23 mouse cellular contexts compared by ENCODE assay signal in genomic region chr9:73272614-73273013, GRCm38 (mm10).
DNase-seq lines count a peak whose midpoint lies in the region; ATAC-seq lines count a peak whose summit lies in the region.
"Had no signal": no experiment of that assay in that cellular context is flagged by ENCODE, and none has a peak within 500 bp of the region (broad histone marks: within the 10 kb centered on the region; RNA-seq: fewer than 3 reads in every experiment).

No protein-coding gene starts in this region.

- H3K4me2 ChIP-seq in forebrain, embryonic 15.5 days (replicated peaks) = no peak overlapping the region
- H3K4me2 ChIP-seq: embryonic facial prominence, embryonic 12.5 days; forebrain, embryonic 12.5 days; hindbrain, embryonic 12.5 days had no signal

- DNase-seq in frontal cortex, postnatal 25 days (ENCODE audit: low spot score in 2 of 2) = no peak
- peak; percentile 33 to 42 for DNase-seq in left cerebral cortex, adult 18-20 months (ENCODE audit: low spot score in 2 of 2)
- DNase-seq in left cerebral cortex, postnatal 10 days (ENCODE audit: extremely low spot score in 1 of 2, low spot score in 2 of 2) = no peak
- peak; percentile 25 for DNase-seq in testis, postnatal 14 days (ENCODE audit: low spot score)
- DNase-seq in testis, postnatal 10 days (ENCODE audit: low spot score) = no peak
- DNase-seq: adrenal gland, adult 8-10 months; B cell, adult 2 months; cerebellum, adult 11 months; cerebellum, adult 8-10 months; cerebellum, postnatal 14 days; gastrocnemius, postnatal 10 days; heart, adult 18-20 months; heart, postnatal 10 days; heart, postnatal 4 days had no signal

- no peaks in the 10 kb centered on the region for H3K9me3 ChIP-seq in forebrain, embryonic 15.5 days
- H3K9me3 ChIP-seq: embryonic facial prominence, embryonic 12.5 days; forebrain, embryonic 12.5 days; heart, embryonic 10.5 days; hindbrain, embryonic 12.5 days had no signal

- H3K27me3 ChIP-seq in forebrain, embryonic 15.5 days = no peaks in the 10 kb centered on the region
- H3K27me3 ChIP-seq: embryonic facial prominence, embryonic 12.5 days; forebrain, embryonic 12.5 days; hindbrain, embryonic 12.5 days had no signal

- no peaks in the 10 kb centered on the region for H3K36me3 ChIP-seq in forebrain, embryonic 15.5 days
- H3K36me3 ChIP-seq: embryonic facial prominence, embryonic 12.5 days; forebrain, embryonic 12.5 days; G1E; heart, embryonic 10.5 days; hindbrain, embryonic 12.5 days had no signal

- ATAC-seq in frontal cortex, adult (ENCODE audit: low TSS enrichment) = peak; percentile 75
- ATAC-seq in forebrain, embryonic 15.5 days (replicated peaks) = no peak
- ATAC-seq: CD4-positive, CD25-positive, alpha-beta regulatory T cell, adult 4 months; hindbrain, embryonic 16.5 days had no signal

- no peak overlapping the region for H3K9ac ChIP-seq in forebrain, embryonic 15.5 days (replicated peaks)
- H3K9ac ChIP-seq: embryonic facial prominence, embryonic 12.5 days; forebrain, embryonic 12.5 days; hindbrain, embryonic 12.5 days had no signal

- H3K4me1 ChIP-seq in forebrain, embryonic 15.5 days = no peaks in the 10 kb centered on the region
- H3K4me1 ChIP-seq: embryonic facial prominence, embryonic 12.5 days; forebrain, embryonic 12.5 days; heart, embryonic 10.5 days; hindbrain, embryonic 12.5 days had no signal

- intact Hi-C loops in left cerebral cortex, postnatal 10 days (cut with DNase I) = no loop called here

- H3K27ac ChIP-seq in forebrain, embryonic 15.5 days (replicated peaks) = no peak overlapping the region
- H3K27ac ChIP-seq: embryonic facial prominence, embryonic 12.5 days; forebrain, embryonic 12.5 days; heart, embryonic 10.5 days; hindbrain, embryonic 12.5 days had no signal

- WGBS in forebrain, embryonic 15.5 days = 86% methylated on average over 2 of the region's 2 CpGs

- no peak overlapping the region for H3K4me3 ChIP-seq in forebrain, embryonic 15.5 days
- H3K4me3 ChIP-seq: embryonic facial prominence, embryonic 12.5 days; forebrain, embryonic 12.5 days; heart, embryonic 10.5 days; hindbrain, embryonic 12.5 days had no signal

Comparison
In these comparisons a context has a peak if more than half of its experiments do, and no peak if none do; other contexts are left out.
1. DNase-seq: peak in left cerebral cortex, adult 18-20 months (2 of 2) and testis, postnatal 14 days (single experiment); none in frontal cortex, postnatal 25 days (0 of 2), left cerebral cortex, postnatal 10 days (0 of 2) and testis, postnatal 10 days (single experiment).